Comparison of ENCODE assay signal across 9 mouse cellular contexts in genomic region chr14:36583338-36584064, GRCm38 (mm10).
A peak's percentile ranks its signal among the peaks of the same experiment; 100 is the strongest.
DNase-seq lines count a peak whose midpoint lies in the region; ATAC-seq lines count a peak whose summit lies in the region.
"Had no signal": no experiment of that assay in that cellular context is flagged by ENCODE, and none has a peak within 500 bp of the region (broad histone marks: within the 10 kb centered on the region; RNA-seq: fewer than 3 reads in every experiment).

No protein-coding gene starts in this region.

- intact Hi-C loops in heart, postnatal 36 days (cut with DNase I): no loop called here

- H3K4me3 ChIP-seq in hindbrain, embryonic 11.5 days (ENCODE audit: low read depth, low read length): no peak overlapping the region
- H3K4me3 ChIP-seq in hindbrain, embryonic 10.5 days: no peak overlapping the region

- ATAC-seq in hindbrain, embryonic 11.5 days (ENCODE audit: low FRiP score): no peak

- no peaks in the 10 kb centered on the region for H3K4me1 ChIP-seq in hindbrain, embryonic 11.5 days (replicated peaks; ENCODE audit: control insufficient read depth, insufficient read depth, low read length)
- H3K4me1 ChIP-seq in hindbrain, embryonic 10.5 days (replicated peaks): no peaks in the 10 kb centered on the region

- H3K9ac ChIP-seq in hindbrain, embryonic 11.5 days (ENCODE audit: low read depth, low read length): no peak overlapping the region

- H3K27ac ChIP-seq in hindbrain, embryonic 11.5 days (ENCODE audit: low read depth, low read length): no peak overlapping the region
- H3K27ac ChIP-seq in hindbrain, embryonic 10.5 days: no peak overlapping the region

- WGBS in hindbrain, embryonic 11.5 days: 76% methylated on average over 3 of the region's 3 CpGs
- WGBS in hindbrain, embryonic 10.5 days: 74% methylated on average over 3 of the region's 3 CpGs

- H3K9me3 ChIP-seq in hindbrain, embryonic 11.5 days (ENCODE audit: control insufficient read depth, low read length): no peaks in the 10 kb centered on the region
- H3K9me3 ChIP-seq in hindbrain, embryonic 10.5 days: no peaks in the 10 kb centered on the region

- H3K4me2 ChIP-seq in hindbrain, embryonic 11.5 days (replicated peaks; ENCODE audit: low read depth, low read length): no peak overlapping the region

- peak; percentile 8 for DNase-seq in hindbrain, embryonic 11.5 days (ENCODE audit: low spot score)
- no peak for DNase-seq in hindbrain, embryonic 10.5 days (ENCODE audit: low spot score)
- peak; percentile 24 for DNase-seq in 416B (ENCODE audit: low read depth)
- DNase-seq in brain, embryonic 18.5 days (ENCODE audit: low read depth, low spot score): peak; percentile 42
- peak; percentile 41 for DNase-seq in layer of hippocampus, adult 9-11 months
- DNase-seq in kidney, postnatal 25 days: no peak
- no peak for DNase-seq in heart, postnatal 36 days
- DNase-seq: kidney, adult 8-10 months; lung, adult 2 months had no signal

- H3K36me3 ChIP-seq in hindbrain, embryonic 11.5 days (ENCODE audit: control insufficient read depth, insufficient read depth, low read length): no peaks in the 10 kb centered on the region
- no peaks in the 10 kb centered on the region for H3K36me3 ChIP-seq in hindbrain, embryonic 10.5 days

- H3K27me3 ChIP-seq in hindbrain, embryonic 11.5 days (ENCODE audit: control insufficient read depth, insufficient read depth, low read length): no peaks in the 10 kb centered on the region
- H3K27me3 ChIP-seq in hindbrain, embryonic 10.5 days (ENCODE audit: insufficient read depth, poor library complexity, severe bottlenecking): no peaks in the 10 kb centered on the region

Comparison
In these comparisons a context has a peak if more than half of its experiments do, and no peak if none do; other contexts are left out.
1. DNase-seq: peak in hindbrain, embryonic 11.5 days (single experiment), 416B (single experiment), brain, embryonic 18.5 days (single experiment) and layer of hippocampus, adult 9-11 months (single experiment); none in hindbrain, embryonic 10.5 days (single experiment), kidney, postnatal 25 days (0 of 2) and heart, postnatal 36 days (0 of 2).